Mouse (Mus musculus) embryonic facial prominence, embryonic 11.5 days (tissue): ENCODE data around the gene Chst11. TPM values are rescaled to one million over a fixed set of nuclear protein-coding genes. Genes with fewer than 3 reads are reported as not detected.

Experiments
- ATAC-seq: fragments of 200-750 bp; cut with Nextera tagmentation; replicated peaks from 2 replicates; pipeline ENCODE4 v1.8.0; 2017; ENCODE audit warnings: low read depth; ENCODE audit not compliant: insufficient number of reproducible peaks, low FRiP score, low TSS enrichment
- DNase-seq: peaks from one replicate; pipeline ENCODE4 v3.0.0-alpha.2; 2015; ENCODE audit warnings: low spot score
- H3K27ac ChIP-seq: fragments of 300-500 bp; sonication (generic); replicated peaks from 2 replicates; pipeline ENCODE4 v1.5.1; 2014; ENCODE audit warnings: mild to moderate bottlenecking, low read depth, low read length, control low read depth
- H3K27me3 ChIP-seq: fragments of 300-500 bp; sonication (generic); 2 replicates; pipeline ENCODE4 v1.6.1; 2014; ENCODE audit warnings: mild to moderate bottlenecking, low read length, moderate library complexity, mixed read lengths; ENCODE audit not compliant: control insufficient read depth, insufficient read depth
- H3K36me3 ChIP-seq: fragments of 300-500 bp; sonication (generic); replicated peaks from 2 replicates; pipeline ENCODE4 v1.6.1; 2014; ENCODE audit warnings: low read depth, mild to moderate bottlenecking, low read length, moderate library complexity, mixed read lengths; ENCODE audit not compliant: control insufficient read depth, insufficient read depth
- H3K4me1 ChIP-seq: fragments of 300-500 bp; sonication (generic); 2 replicates; pipeline ENCODE4 v1.6.1; 2014; ENCODE audit warnings: low read length, mixed read lengths; ENCODE audit not compliant: control insufficient read depth, insufficient read depth
- H3K4me2 ChIP-seq: fragments of 300-500 bp; sonication (generic); 2 replicates; pipeline ENCODE4 v1.6.1; 2014; ENCODE audit warnings: low read depth, mild to moderate bottlenecking, control low read depth, low read length, moderate library complexity
- H3K4me3 ChIP-seq: fragments of 300-500 bp; sonication (generic); 2 replicates; pipeline ENCODE4 v1.5.1; 2014; ENCODE audit warnings: low read depth, low read length, control low read depth
- H3K9ac ChIP-seq: fragments of 300-500 bp; sonication (generic); replicated peaks from 2 replicates; pipeline ENCODE4 v1.6.1; 2014; ENCODE audit warnings: mild to moderate bottlenecking, control low read depth, low read length
- H3K9me3 ChIP-seq: fragments of 300-500 bp; sonication (generic); replicated peaks from 2 replicates; pipeline ENCODE4 v1.6.1; 2016; ENCODE audit warnings: mild to moderate bottlenecking, low read length, inconsistent platforms, mixed read lengths; ENCODE audit not compliant: control insufficient read depth
- WGBS: fragments of 180-500 bp; shearing (Covaris S2); extraction: QIAGEN DNeasy Blood & Tissue Kit; methylation state at CpG from one replicate; pipeline ENCODE4 v1.1.7; 2014; 5-methylcytosine and 5-hydroxymethylcytosine counted together
- polyA plus RNA-seq: library from polyadenylated mRNA; unstranded; fragments of >200 nt; fragmentation: Nextera tagmentation; extraction: Ambion mirVana; gene quantifications from 2 replicates; pipeline ENCODE4 v1.2.1, GENCODE M21; 2014

Chst11 gene
- polyA plus RNA-seq, 1 experiment from 2014 or later = 2.1 TPM

DNA sequence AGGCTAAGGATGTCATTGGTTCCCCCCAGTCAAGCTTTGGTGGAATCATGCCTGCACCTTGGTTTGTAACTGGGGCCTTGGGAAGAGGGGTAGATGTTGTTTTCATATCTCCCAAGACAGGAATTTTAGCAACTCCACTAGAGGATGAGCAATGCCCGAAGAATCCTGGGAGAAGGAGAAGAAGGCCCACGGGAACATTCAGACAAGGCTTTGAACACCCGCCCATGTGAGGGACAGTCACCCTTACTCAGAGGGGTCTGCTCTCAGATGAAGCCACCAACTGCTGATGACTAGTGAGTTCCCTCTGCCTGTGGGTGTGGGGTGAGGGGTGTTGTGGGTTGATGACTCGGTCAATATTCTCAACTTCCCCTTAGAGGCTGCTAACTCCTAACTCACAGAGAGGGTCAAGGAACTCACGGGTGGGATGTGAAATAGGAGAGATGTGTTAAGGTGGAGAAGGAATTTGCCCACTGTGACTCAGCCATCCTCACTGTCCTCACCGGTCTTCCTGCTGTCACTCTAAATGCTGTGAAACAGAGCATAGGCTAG, 22.8 kb upstream of the Chst11 start:
- DNase-seq (no peak), ATAC-seq (no peak)
- H3K27me3 ChIP-seq = no peaks in the 10 kb centered on the region
- H3K9me3 ChIP-seq = no peaks in the 10 kb centered on the region
- no peaks in the 10 kb centered on the region for H3K36me3 ChIP-seq
- H3K4me3 ChIP-seq = no peak overlapping the region
- no peaks in the 10 kb centered on the region for H3K4me1 ChIP-seq
- WGBS = 85% methylated on average over 6 of the region's 6 CpGs
- H3K9ac ChIP-seq = no peak overlapping the region
- no peak overlapping the region for H3K27ac ChIP-seq
- no peak overlapping the region for H3K4me2 ChIP-seq

DNA sequence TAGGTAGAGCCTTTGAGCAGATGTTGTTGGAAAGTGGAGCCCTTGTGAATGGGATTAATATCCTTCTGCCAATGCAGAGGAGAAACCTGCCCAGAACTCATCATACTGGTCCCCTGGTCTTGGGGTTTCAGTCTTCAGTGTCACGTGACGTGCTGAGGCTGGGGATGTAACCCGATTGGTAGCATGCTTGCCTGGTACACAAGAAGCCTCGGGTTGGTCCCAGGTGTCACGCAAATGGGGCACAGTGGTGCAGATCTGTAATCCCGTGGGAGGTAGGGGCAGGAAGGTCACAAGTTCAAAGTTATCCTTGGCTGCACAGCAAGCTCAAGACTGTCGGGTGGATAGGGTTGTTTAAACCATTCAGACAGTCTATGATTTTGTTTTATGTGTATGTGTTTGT, 20.8 kb upstream of the Chst11 start:
- no peaks in the 10 kb centered on the region for H3K4me1 ChIP-seq
- H3K36me3 ChIP-seq = no peaks in the 10 kb centered on the region
- H3K9ac ChIP-seq = no peak overlapping the region
- H3K27me3 ChIP-seq = no peaks in the 10 kb centered on the region
- no peak overlapping the region for H3K4me3 ChIP-seq
- H3K27ac ChIP-seq = no peak overlapping the region
- no peak for ATAC-seq
- no peaks in the 10 kb centered on the region for H3K9me3 ChIP-seq
- WGBS = 64% methylated on average over 7 of the region's 7 CpGs
- H3K4me2 ChIP-seq = no peak overlapping the region
- DNase-seq = no peak

DNA sequence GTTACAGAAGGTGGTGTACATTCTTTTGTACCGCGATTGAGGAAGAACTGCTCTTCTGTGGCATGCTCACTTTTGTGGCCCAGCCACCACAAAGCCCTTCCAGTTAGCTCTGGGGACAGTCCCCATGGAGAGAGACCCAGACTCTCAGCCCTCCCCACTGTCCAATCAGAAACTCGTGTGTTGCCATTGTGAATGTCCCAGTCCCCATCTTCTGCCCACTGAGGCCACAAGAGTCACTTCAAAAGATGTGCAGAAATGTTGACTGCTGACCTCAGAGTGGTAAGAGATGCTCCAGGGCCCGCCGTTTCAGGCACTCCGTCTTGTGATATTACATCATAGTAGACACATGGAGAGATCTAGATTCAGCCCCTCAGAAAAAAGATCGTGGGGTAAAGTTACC, 18.6 kb upstream of the Chst11 start:
- ATAC-seq = no peak
- Histone ChIP-seq H3K9me3 (no peaks in the 10 kb centered on the region), H3K4me2 (no peak overlapping the region), H3K27me3 (no peaks in the 10 kb centered on the region), H3K4me3 (no peak overlapping the region), H3K4me1 (no peaks in the 10 kb centered on the region), H3K36me3 (no peaks in the 10 kb centered on the region), H3K27ac (no peak overlapping the region), H3K9ac (no peak overlapping the region)
- no peak for DNase-seq
- WGBS = 86% methylated on average over 7 of the region's 7 CpGs

GRCm38 (mm10) chr10:82969612-82970011, 15.7 kb upstream of the Chst11 start:
- Histone ChIP-seq H3K4me1 (no peaks in the 10 kb centered on the region), H3K27me3 (no peaks in the 10 kb centered on the region), H3K4me2 (no peak overlapping the region), H3K9me3 (no peaks in the 10 kb centered on the region), H3K4me3 (no peak overlapping the region), H3K36me3 (no peaks in the 10 kb centered on the region), H3K27ac (no peak overlapping the region), H3K9ac (no peak overlapping the region)
- WGBS = 83% methylated on average over 5 of the region's 5 CpGs
- DNase-seq = no peak
- ATAC-seq = no peak

- H3K4me3 ChIP-seq = no peak overlapping the region
- no peaks in the 10 kb centered on the region for H3K4me1 ChIP-seq
- 90% methylated on average over 11 of the region's 11 CpGs for WGBS
- H3K36me3 ChIP-seq = no peaks in the 10 kb centered on the region
- no peak overlapping the region for H3K9ac ChIP-seq
- no peak overlapping the region for H3K27ac ChIP-seq
- DNase-seq (no peak), ATAC-seq (no peak)
- no peaks in the 10 kb centered on the region for H3K9me3 ChIP-seq
- no peak overlapping the region for H3K4me2 ChIP-seq
- H3K27me3 ChIP-seq = no peaks in the 10 kb centered on the region
These were observed 13.7 kb upstream of the Chst11 start for GRCm38 (mm10) chr10:82971549-82971948.

DNA sequence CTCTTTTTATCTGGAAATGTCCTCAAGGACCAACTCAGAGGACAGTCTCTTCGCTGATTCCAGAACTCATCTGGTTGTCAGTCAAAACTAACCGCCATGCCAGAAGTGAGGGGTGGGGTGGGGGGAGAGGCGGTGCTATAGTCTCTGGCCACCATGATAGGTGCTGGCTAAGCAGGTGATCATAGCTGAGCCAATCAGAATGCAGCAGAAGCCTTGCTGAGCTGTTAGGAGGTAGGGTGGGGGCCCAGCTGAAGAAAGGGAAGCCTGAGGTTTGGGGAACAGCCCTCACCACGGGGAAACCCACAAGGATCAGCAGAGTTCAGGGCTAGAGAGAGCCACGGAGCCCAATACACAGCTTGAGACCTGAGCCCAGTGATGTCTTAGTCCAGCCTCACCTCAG, 11.1 kb upstream of the Chst11 start:
- 88% methylated on average over 5 of the region's 5 CpGs for WGBS
- Histone ChIP-seq H3K27ac (no peak overlapping the region), H3K36me3 (no peaks in the 10 kb centered on the region), H3K4me1 (no peaks in the 10 kb centered on the region), H3K4me3 (no peak overlapping the region), H3K4me2 (no peak overlapping the region), H3K9me3 (no peaks in the 10 kb centered on the region), H3K9ac (no peak overlapping the region), H3K27me3 (no peaks in the 10 kb centered on the region)
- DNase-seq (no peak), ATAC-seq (no peak)

- Histone ChIP-seq H3K27me3 (no peaks in the 10 kb centered on the region), H3K4me3 (no peak overlapping the region), H3K27ac (no peak overlapping the region), H3K36me3 (no peaks in the 10 kb centered on the region), H3K9me3 (no peaks in the 10 kb centered on the region), H3K4me1 (no peaks in the 10 kb centered on the region), H3K9ac (no peak overlapping the region), H3K4me2 (no peak overlapping the region)
- DNase-seq (peak; percentile 40), ATAC-seq (no peak; the same call in 1 of the 2 replicates)
- 46% methylated on average over 6 of the region's 6 CpGs for whole genome bisulfite sequencing
These were observed 10.6 kb upstream of the Chst11 start for GRCm38 (mm10) chr10:82974627-82975177.

DNA sequence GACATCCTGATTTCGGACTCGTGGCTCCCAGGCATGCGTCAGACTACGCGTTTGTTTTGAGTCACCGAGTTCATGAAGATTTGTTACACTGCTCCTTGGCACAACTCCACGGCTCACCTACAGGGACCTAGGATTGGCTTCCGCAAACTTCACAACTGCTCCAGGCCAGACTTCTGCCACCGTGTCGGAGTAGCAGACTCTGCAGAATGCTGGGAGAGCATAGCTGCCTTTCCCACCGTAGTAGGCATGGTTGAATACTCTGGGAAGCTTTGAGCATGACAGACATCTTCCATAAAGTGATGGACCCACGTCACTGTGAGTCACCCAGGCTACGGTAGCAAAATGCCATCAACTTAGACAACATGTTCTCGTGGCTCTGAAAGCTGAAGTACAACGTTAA, 9.5 kb upstream of the Chst11 start:
- H3K4me2 ChIP-seq = no peak overlapping the region
- DNase-seq = no peak
- H3K4me3 ChIP-seq = no peak overlapping the region
- H3K27me3 ChIP-seq = no peaks in the 10 kb centered on the region
- ATAC-seq = no peak
- WGBS = 89% methylated on average over 15 of the region's 15 CpGs
- H3K9ac ChIP-seq = no peak overlapping the region
- H3K36me3 ChIP-seq = no peaks in the 10 kb centered on the region
- H3K4me1 ChIP-seq = no peaks in the 10 kb centered on the region
- no peak overlapping the region for H3K27ac ChIP-seq
- no peaks in the 10 kb centered on the region for H3K9me3 ChIP-seq
